Mouse (Mus musculus) lung, postnatal 4 days (tissue): Measurements from ENCODE around the gene Utp11.

Experiments used
- DNase-seq, 2 experiments: peaks; one replicate each; pipeline ENCODE4 v3.0.0; 2021

The Utp11 gene

DNA sequence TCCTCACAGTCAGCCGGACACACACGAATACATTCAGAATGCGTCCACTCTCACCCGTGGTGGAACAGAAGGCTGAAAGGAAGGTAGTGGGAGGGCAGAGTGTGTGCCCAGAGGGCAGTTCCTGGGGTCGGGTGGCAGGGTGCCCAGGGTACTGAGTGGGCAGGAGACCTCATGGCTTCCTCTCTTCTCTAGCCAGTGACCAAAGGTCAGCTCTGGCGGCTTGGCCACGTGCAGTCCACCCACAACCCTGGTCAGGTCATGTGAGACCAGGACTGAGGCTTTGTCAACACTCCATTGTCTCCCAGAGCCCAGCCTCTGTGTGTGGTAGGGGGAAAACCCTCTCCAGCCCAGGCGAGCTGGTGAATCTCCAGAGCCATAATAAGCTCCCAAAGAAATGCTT lies 23.2 kb downstream of the Utp11 start:
- no peak for DNase-seq

DNA sequence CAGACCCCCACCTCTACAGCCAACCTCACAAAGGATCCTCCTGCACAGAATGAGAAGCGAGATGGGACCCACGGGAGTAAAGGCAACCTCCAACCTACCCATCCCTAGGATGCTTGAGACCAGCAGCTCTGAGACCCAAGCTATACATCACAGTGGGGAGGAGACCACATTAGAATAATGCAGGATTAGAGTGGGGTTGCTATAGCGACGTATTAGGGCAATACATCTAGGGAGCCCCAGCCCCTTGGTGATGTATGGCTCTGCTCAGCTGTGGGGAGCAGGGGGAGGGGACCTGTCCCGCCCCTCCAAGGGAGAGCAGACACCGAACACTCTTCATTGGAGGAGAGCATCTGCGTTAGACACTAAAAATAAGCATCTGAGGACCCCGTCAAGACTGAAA lies 25.3 kb downstream of the Utp11 start:
- DNase-seq: no peak

DNA sequence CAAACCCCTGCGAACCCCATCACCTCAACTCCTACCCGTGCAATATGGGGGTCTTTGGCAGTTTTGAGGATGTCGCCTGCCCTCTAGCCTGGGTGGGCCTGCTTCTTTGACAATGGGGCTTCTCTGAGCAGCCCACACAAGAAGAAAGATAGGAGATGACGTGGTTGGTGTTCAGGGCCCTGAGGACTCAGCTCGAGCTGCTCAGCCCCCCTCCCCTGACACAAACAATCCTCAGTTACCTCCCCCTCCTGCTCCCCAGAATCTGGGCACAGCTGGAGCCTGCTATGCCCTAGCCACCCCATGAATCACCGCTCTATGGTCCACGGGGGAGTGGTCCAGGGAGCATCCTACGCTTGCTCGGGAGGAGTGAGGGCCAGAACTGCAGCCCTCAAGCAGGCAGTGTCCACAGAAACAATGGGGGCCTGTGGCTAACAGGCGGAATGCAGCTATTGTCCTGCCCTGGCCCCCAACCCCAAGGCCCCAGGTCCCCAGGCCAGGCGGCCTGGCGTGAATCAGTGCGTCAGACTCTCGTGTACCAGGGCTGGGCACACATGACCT lies 25.8 kb downstream of the Utp11 start:
- DNase-seq: no peak

DNA sequence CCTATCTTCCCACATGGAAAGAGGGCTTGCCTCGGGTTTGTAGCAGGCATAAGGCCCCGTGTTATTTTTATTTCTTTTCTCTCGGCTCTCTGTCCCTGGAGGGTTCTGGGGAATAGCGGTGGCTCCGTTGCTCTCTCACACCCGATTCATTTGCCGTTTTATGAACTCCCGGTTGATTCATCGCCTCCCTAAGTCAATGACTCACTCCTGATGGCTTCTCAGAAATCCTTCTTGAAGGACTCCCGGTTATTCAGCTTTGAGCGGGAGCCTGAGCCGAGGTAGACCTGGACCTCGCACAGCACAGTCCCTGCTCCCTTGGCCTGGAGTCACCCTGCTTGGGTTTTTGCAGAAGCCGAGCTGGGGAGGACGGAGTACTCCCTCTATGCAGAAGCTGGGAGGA lies 28.8 kb downstream of the Utp11 start:
- DNase-seq: no peak

DNA sequence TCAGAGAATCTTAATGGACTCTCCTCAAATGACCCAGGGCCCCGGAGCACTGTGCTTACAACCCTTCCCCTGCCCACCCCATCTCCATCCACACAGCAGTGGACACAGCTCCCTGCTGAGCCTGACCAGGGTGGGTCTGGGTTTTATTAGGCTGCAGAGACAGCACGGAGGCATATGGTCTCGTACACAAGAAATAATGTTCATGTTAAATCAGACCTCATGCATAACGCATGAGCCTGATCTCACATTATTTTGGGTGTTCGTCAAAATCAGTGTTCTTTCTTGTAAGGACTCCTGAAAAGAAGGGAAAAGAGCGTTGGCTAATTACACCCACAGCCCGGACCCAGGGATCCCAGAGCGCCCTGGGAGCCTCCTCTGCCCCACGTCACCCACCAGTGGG lies 29.2 kb downstream of the Utp11 start:
- DNase-seq: no peak

DNA sequence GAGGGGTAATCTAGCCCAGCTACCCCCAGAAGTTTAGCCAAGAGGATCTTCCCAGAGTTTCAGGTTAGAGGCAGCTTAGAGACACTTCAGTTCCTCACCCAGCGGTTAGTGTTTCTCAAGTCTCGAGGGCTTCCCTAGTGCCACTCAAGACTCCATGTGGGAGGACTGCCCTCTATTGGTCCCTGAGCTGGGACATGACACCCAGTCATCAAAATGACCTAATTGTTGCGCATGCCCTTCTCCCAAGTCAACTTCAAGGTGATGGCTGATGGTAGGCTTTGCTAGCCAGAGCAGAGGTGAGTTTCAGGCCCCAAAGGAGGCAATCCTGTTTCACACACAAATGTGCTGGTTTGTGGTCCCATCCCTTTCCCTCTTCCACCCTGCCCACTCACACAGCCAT lies 30.4 kb downstream of the Utp11 start:
- DNase-seq: peak in 1 of 2 experiments; percentile 24

DNA sequence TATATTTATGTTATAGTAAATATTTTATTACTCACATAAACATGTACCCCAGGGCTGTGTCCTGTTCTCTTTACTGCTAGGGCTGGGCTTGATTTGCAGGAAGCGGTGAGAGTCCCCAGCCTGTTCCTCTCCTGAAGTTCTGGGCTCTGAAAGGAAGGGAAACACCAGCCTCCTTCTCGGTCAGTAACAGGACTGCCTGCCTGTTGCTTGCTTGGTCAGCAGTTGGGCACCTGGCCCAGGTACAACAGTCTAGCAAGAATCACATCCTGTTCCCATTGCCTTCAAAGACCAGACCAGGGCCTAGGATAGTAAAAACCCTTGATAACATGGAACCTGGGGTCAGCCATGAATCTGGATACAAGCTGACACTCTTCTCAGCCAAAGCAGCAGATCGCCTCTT lies 32.8 kb downstream of the Utp11 start:
- no peak for DNase-seq

DNA sequence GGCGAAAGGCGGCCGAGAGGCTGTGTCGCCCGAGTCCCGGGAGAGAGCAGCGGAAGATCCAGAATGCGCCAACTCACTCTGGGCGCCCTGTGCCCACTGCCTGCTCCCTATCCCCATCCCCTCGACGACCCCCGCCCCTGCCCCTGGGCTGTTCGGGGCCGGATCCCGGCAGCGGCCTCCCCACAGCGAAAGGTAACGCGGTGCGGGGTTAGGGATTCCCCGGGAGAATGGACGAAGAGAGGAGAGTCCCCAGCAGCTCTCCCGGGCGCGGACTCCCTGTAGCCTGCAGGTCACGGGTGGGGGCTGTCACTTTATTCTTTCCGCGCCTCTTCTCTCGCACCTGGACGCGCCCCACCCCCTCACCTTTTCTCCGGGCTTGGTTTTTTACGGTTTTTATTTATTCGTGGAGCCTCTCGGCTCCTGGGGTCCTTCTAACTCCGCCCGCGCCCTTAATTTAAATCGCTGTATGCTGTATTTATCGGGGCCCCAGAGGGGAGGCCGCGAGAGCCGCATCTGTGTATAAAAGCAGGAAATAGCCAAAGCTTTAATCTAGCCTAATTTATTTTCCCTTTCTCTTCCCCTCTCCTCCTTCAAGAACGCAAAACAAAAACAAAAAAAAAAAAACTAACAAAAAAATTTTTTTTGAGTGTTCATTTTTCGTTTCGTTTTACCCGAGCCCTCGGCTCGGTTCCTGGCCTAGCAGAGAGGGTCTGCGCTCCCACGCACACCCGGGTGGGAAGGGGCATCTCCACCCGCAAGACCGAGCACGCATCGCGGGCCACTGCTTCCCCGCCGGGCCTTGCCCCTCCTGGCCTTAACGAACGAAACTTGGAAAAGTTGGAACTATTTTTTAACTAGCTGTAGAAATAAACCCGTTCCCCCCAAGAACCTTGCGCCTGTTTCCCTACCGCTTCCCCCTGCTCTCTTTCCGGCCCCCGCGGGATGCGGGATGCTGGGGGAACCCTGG lies 33.9 kb downstream of the Utp11 start:
- peak in 1 of 2 experiments; percentile 8 for DNase-seq

DNA sequence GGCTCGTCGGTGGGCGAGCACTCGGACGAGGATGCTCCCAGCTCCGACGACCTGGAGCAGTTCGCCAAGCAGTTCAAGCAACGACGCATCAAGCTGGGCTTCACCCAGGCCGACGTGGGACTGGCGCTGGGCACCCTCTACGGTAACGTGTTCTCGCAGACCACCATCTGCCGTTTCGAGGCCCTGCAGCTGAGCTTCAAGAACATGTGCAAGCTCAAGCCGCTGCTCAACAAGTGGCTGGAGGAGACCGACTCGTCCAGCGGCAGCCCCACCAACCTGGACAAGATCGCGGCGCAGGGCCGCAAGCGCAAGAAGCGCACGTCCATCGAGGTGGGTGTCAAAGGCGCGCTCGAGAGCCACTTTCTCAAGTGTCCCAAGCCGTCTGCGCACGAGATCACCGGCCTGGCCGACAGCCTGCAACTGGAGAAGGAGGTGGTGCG lies 35.0 kb downstream of the Utp11 start:
- peak in 1 of 2 experiments; percentile 9 for DNase-seq

DNA sequence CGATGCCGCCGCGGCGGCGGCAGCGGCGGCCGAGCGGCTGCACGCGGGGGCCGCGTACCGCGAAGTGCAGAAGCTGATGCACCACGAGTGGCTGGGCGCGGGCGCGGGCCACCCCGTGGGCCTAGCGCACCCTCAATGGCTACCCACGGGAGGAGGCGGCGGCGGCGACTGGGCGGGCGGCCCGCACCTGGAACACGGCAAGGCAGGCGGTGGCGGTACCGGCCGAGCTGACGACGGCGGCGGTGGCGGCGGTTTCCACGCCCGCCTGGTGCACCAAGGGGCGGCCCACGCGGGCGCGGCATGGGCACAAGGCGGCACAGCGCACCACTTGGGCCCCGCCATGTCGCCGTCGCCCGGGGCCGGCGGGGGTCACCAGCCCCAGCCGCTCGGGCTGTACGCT lies 35.6 kb downstream of the Utp11 start:
- peak in 1 of 2 experiments; percentile 7 for DNase-seq

DNA sequence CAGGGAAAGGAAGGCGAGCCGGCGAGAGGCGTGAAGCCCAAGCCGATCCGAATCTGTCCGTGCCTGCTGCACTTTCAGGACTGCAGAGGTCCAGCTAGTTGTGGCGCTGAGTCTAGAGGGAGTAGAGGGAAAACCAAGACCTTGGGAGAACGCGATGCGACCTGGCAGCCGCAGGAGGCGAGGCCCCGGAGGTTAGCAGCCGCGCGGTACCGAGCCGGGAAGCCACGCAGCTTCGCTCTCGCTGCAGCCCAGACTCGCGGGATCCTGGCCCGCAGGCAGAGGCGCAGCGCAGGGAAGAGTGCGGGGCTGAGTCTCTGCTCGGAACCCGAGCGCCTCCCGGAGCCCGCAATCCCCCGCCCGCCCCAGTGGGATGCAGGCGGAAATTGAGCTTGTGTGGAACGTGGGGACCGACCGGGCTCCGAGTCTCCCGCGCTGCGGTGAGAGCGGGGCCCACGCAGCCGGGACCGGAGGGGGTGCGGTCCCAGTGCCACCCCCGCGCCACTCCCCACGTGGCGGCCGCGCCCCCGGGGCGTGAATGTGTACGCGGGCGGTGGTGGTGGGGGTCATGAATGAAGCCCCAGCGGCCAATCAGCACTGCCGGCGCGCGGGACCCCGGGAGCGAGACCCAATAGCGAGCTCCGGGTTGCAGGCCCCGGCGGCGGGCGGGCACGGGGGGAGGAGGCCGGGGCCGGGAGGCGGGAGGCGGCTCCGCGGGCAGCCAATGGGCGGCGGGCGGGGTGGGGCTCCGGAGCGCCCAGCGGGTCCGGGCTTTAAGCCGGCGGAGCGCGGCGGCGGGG lies 36.3 kb downstream of the Utp11 start:
- peak; percentile 75 to 87 for DNase-seq

DNA sequence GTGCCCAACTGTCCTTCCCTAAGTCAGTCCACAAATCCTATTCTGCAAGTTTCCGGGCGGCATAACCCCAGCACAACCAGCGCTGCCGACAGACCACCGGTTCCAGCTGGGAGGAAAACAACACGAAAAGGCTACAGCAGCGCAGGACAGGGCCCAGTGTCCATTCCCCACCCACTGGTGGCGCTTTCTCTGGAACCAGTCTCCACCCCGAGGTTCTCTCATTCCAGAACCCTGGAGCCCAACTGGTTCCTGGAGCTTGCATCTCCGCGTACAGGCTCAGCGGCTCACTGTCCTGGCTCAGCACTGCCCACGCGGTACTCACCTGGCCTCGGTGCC lies 36.9 kb downstream of the Utp11 start, which contains the start of gene Pou3f1:
Gene Pou3f1, plus strand, starts transcription at position 290 of the 336 bp plus-strand sequence.
- peak in 1 of 2 experiments; percentile 7 for DNase-seq

DNA sequence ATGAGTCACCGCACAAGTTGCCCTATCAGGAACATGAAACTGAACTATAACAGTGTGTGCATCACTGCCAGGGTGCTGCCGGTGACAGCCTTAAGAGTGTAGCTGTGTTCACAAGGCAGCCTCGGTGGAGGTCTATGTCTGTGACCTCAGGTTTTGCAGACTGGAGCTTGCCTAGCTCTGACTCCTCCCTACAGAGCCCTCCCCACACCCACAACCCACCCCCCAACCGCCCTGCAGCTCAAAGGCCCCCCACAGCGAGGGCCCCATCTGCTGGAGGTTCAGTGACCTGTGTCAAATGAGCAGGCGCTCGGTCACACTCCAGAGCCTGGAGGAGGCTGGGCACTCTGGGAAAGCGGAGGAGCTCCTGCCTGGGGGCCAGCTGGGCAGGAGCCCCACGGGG lies 40.5 kb downstream of the Utp11 start:
- DNase-seq: no peak

DNA sequence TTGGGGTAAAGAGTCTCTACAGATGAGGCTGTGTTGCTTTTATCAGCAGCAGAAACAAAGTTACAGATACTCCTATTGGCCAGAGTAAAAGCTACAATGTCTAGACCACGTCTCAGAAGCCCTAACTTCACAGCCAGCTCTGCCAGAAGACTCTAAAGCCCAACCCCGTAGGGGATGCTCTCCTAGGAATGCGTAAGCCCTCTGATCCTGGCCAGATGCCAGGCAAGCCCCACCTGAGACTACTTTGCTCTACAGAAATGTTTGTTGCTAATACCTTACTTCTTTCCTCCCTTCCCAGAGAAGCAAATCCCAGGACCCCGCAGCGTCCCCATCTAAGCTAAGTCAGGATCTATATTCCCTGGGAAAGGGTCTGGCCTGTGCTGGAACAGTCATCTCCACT lies 45.5 kb downstream of the Utp11 start:
- DNase-seq: no peak

DNA sequence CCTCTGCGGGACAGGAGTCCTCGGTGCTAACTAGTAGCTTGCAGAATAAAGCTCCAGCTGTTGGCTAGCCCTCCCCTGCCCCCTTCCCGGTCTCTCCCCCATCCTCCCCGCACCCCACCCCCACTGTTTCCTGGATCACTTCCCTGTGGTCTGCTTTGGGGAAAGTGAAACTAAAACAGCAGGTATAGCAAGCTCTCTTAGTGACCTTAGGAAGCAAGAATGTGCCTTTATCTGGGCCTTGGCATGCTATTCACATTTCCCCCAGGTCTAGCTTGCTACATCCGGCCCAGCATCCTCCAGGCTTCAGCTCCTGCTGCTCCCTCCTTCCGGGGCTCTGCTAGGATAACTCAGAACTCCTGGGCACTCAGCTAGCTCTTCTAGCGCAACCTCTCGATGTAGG lies 46.8 kb downstream of the Utp11 start:
- peak in 1 of 2 experiments; percentile 11 for DNase-seq

DNA sequence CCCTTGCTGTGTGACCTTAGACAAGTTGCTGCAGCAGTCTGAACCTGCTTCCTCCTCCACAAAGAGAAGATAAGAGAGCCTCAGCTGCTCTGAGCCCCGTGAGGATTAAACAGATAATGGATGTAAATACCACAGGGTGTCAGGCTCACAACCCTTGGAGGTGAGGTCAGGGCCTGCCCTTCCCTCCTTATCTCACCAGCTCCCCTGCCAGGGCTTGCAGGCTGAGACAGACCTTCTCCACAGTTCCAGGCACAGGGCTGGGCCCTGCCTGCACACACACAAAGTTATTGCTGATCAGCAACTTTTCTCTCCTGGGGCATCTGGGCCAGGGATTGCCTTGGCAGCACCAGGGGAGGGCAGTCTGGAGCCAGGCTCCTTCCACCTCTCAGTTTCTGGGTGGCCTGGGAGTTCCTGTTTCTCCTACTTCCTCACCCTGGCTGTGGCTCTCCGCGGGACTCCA lies 48.4 kb downstream of the Utp11 start:
- peak; percentile 13 to 30 for DNase-seq

DNA sequence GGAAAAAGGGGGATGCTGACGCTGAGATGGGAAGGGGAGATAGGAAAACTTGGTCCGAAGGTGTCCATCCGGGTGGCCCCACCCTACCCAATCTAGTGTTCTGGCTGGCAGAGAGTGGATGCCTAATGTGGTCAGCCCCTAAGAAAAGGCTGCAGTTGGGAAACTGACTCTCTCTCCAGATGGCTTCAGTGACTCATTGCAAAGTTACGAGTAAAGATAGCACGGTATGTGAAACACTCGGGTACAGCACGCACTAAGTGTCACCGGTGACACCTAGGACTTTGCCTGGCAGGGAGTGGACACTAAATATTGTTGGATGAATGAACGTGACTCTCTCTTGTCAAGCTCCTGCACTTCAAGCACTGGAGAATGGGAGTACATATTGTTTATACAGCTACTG lies 49.5 kb downstream of the Utp11 start:
- DNase-seq: no peak

DNA sequence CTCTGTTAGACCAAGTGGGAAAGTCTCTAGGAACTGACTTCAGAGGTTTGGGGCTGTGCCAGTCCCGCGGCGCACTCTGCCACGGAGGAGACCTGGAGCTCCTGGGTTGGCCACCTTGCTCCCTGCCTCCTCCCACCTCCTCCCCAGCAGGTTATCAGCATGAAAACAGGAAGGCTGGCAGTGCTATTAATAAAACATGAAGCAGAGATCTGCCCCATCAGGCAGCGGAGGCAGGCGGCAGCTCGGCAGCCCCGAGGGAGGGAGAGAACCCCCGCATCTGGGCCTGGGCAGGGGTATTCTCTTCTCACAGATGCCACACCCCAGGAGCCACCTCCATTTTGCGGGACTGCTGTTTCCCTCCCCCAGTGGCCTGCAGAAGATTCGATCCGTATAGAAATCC lies 53.7 kb downstream of the Utp11 start:
- DNase-seq: no peak

DNA sequence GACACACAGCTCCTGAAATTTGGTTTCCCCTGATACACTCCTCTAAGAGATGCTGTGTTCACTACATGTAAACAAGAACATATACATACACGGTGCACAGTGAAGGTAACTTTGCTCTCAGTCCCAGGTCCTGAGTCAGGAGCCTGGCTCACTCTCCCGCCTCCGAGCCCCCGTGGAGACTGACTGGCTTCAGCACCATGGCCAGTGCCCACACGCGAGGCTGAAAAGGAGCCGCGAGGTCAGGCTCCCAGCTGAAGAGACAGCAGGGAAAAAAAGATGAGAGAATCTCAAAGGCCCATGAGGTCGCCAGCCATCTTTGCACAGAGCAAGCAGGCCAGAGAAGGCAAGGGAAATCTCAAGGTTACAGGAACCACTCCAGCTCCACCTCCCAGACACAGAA lies 60.1 kb downstream of the Utp11 start:
- DNase-seq: peak; percentile 40 to 52

DNA sequence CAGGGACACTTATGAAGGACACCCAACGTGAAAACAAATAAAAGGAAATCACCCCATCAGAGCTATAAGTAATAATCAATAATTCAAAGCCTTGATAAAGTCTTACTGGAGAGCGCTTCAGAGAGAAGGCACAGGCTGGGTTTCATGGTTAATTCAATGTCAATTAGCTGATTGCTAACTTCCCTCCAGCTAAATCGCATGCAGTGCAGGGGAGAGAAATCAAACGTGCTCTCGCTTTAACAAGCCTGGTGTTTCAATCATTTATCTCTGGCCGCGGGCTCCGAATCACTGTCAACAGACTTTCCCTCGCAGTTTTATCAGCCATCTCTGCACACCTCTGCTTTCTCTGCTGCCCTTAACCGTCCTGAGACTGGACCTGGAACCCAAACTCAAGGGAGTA lies 60.5 kb downstream of the Utp11 start:
- no peak for DNase-seq

DNA sequence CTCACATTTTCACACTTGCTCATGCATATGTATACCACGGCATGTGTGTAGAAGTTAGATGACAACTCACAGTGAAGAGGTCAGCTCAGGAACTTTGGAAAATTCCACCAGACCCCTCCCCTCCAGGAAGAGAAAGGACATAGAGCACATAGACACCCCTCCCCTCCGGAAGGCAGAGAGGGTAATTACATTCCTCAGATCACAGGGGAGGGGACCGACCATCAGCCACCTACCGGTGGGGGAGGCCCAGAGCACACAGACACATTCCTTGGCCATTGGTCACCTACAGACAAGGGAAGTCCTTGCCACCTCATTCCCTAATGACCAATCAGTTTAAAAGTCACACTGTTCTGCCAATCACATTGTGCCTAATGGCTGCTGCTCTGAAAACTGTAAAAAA lies 61.9 kb downstream of the Utp11 start:
- no peak for DNase-seq
